Mouse (Mus musculus) lung, adult 2 months (tissue): ENCODE results near the gene Vdac2.

Experiments used
- CTCF ChIP-seq: fragments of 200-500 bp; IDR thresholded peaks from 2 replicates; pipeline ENCODE4 v1.5.1; 2011; ENCODE audit warnings: mild to moderate bottlenecking, low read length, control low read depth; ENCODE audit not compliant: insufficient read depth
- POLR2A ChIP-seq: fragments of 200-500 bp; IDR thresholded peaks from 2 replicates; pipeline ENCODE4 v1.6.1; 2011; ENCODE audit warnings: low read depth, mild to moderate bottlenecking, control low read depth, low read length, borderline replicate concordance; ENCODE audit errors: extremely low read depth

DNA sequence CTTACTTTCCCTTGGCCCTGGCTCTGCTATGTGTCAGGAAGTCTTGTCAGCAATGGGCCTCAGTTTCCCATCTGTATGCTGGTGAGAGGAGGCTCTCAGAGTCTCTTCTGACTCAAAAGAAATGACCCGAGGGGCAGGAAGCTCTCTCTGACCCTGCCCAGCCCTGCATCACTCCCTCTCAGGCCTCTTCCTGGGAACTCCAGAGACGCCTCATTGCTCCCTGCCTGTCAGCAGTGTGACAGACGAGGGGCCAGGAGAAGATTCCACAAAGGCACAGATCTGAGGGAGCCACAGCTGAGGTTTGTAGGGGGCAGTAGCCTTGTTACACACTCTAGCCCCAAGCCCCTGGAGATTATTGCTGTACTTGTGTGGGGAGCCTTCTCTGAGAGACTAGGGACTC lies 30.9 kb downstream of the Vdac2 start:
- no peak for TF ChIP-seq POLR2A
- TF ChIP-seq CTCF = no peak
